Mouse (Mus musculus): ENCODE data around the gene Tmem129. TPM values are rescaled to one million over a fixed set of nuclear protein-coding genes. Genes with fewer than 3 reads are reported as not detected.
A peak's percentile ranks its signal among the peaks of the same experiment; 100 is the strongest.

Gene Tmem129
- total RNA-seq, 1 experiment from 2014 or later, result 21.5 TPM

DNA sequence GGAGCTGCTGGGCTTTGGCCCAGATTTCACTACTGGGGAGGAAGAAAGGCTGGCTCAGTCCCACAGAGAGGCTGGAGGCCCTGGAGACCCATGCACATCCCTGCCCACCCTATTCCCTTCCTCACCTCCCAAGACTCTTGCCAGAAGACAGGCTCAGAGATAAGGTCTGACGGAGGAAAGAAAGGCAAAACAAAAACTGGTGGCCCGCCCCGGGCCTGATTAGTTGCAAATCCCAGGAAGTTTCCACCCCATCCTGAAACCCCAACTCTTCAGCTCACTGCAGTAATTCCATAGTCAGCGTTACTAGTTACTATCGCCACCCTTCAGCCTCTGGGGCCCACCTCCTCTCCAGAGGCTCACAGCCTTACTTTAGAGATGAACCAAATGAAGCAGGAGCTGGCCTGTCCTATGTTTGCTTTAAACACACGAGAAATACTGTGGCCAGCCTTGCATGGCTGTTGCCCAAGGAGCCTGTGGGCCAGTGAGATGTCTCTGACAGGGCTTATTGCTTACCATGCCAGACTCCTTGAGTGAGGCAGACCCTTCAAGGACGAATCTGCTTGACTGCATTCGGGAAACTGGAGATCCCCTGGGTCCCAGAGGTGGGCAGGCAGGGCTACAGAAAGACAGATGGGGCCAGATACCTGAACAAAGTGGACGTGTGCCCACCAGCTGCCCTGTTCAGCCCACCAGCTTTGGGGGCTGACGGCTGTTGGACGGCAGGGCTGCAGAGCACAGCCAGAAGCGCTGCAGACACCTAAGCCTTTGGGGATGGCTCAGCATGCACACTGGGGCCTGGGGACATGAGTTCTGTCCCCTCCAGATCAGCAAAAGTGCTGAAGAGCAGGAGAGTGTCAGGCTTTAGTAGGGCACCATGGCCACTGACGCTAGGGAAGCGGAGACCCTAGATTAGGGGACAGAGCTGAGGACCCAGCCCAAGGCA is 30.3 kb upstream of the Tmem129 start:
- no peak for ATAC-seq (ENCODE audit: extremely low read depth, insufficient number of reproducible peaks, low FRiP score, poor library complexity, severe bottlenecking)

DNA sequence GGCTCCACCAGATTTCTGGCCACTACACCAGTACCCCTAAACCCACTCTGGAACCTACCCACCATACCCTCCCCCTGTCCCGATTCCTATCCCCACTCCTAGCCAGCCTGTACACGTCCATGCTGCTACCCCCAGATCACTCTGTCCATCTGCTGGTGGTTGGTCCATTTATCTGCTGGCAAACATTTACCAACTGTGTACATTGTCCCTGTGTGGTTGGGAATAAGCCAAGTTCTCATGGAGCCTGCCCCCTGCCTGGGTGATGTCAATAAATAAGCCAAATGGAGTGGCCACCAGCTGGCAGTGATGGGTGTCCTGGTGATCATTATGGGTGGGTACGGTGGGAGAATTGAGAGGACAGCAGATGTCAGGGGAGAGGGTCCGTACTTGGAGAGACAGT is 28.9 kb upstream of the Tmem129 start:
- no peak for ATAC-seq (ENCODE audit: extremely low read depth, insufficient number of reproducible peaks, low FRiP score, poor library complexity, severe bottlenecking)

DNA sequence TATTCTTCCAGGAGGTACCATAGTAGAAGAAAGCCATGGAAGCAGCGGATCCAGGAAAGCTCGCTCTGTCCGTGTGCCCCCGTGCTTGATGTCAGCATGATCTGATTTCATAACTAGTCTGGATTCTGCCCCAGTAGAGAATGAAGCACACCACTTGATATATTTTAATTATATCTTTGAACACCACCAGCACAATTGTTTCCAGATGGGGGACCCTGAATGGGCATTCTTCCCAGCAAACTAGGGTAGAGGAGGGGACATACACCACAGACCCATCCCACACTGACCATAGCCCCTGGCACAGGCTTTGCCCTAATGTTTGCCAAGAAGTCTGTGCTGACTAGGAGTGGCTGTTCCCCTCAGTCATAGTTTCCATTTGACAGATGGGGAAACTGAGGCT is 26.7 kb upstream of the Tmem129 start:
- ATAC-seq (ENCODE audit: extremely low read depth, insufficient number of reproducible peaks, low FRiP score, poor library complexity, severe bottlenecking), result no peak

DNA sequence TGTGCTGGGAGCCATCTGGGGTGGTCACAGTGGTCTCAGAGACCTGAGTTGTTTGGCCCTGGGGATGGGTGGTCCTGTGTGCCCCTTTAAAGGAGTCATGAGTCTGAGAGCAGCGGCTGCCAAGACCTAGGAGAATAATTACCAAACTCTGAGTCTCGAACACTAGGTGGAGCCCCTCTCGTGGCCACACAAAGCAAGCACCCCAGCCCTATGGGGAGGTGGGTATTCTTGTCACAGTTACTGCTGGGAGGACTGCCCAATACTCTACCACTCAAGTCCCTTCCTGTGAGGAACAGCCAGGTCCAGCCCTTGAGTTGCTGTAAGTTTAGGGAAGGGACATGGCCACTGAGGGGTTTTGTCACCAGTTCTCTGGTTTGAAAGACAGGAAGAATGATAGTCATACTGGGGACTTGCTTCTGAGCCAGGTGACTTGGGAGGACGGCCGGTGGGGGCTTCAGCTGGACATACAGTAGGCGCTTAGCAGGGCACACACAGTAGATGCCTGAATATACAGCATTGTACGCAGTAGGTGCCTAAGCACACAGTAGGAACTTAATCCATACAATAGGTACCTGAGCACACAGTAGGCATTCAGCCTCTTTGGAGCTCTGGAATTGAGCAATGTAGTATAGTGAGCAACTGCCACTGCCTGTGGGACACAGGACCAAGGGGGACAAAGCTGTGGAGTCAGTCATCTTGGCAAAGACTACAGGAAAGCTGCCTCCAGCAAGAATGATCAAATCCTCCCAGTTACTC is 25.9 kb upstream of the Tmem129 start:
- ATAC-seq (ENCODE audit: extremely low read depth, insufficient number of reproducible peaks, low FRiP score, poor library complexity, severe bottlenecking), result no peak

DNA sequence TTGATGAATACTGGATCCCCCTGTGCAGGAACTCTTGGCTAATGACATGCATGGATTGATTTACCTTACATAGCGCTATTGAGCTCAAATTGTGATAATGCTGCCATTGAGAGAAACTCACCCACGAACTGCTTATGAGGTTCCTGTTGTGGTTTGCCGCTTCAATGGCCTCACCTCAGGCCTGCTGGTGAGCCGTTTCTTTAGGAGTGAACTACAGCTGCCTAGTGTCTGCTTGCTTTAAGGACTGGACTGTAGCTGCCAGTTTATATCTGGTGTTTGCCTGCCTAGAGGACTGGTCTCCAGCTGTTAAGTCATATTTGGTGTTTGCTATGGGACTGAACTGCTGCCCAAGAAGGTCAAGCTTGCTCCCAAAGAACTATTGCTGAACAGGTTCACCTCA is 24.7 kb upstream of the Tmem129 start:
- no peak for ATAC-seq (ENCODE audit: extremely low read depth, insufficient number of reproducible peaks, low FRiP score, poor library complexity, severe bottlenecking)

DNA sequence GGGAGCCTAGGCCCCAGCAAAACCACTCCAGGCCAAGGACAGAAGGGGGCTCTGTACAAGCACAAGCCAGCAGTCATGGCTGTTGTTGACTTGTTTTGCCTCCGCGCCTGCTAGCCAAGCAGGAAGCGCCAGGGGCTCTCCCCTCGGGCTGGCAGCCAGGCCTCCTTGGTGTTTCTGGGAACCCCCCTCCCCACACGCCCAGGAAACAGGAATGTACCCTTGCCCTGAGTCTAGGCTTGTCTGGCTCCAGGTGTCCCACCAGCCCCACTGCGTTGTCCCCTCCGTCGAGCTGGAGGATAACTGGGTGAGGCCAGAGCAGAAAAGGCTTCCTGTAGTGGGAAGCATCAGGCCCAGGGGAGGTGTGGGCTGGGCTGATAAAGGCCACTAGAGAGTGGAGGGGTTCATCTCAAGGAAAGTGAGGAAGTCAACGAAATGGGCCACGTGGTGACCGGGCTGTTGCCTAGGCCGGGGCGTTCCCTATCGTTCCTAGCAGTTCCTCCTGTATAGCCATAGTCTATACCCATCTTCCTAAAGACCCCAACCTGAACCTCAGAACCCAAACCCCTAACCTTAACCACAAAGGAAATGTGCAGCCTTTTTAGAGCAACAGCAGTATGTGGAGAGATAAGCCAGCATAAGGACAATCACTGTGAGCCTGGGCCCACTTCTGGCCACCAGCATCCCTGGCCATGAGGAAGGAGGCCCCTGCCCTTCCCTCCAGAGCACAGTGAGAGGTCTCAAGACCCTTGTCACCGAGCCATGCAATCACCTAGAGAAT is 23.6 kb upstream of the Tmem129 start:
- no peak for ATAC-seq (ENCODE audit: extremely low read depth, insufficient number of reproducible peaks, low FRiP score, poor library complexity, severe bottlenecking)

DNA sequence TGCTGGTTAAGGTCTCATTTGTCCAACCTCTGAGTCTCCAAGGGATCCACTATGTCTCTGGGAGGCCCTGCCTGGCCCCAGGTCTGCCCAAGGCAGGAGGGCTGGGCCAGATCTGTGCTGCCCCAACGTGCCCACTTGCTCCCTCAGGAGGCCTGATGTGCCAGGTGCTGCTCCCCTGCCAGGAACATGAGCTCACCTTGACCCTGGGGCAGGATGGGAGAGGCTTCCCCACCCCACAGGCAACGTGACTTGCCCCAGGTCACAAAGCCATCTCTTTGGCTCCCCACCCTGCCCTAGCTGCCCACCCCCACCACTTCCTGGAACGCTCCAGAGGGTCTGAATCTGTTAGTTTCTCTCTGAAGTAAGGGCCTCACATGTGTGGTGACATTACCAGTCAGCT is 22.8 kb upstream of the Tmem129 start:
- no peak for ATAC-seq (ENCODE audit: extremely low read depth, insufficient number of reproducible peaks, low FRiP score, poor library complexity, severe bottlenecking)

DNA sequence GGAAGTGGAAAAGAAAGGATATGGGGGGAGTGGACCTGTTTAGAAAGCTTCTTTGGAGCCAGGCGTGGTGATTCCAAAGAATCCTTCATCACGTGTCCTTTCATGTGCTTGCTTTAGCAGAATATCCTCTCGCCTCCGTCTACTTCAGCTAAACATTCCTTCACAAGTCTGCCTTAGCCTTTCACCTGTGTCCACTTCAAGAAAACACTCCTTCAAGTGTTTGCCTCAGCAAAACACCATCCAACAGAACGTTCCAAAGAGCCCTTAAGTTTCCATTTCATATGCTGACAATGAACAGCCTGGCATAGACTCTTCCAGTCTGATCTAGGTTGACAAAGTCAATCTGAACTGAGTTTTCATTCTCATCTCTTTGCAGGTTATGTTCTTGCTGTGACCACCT is 20.0 kb upstream of the Tmem129 start:
- no peak for ATAC-seq (ENCODE audit: extremely low read depth, insufficient number of reproducible peaks, low FRiP score, poor library complexity, severe bottlenecking)

DNA sequence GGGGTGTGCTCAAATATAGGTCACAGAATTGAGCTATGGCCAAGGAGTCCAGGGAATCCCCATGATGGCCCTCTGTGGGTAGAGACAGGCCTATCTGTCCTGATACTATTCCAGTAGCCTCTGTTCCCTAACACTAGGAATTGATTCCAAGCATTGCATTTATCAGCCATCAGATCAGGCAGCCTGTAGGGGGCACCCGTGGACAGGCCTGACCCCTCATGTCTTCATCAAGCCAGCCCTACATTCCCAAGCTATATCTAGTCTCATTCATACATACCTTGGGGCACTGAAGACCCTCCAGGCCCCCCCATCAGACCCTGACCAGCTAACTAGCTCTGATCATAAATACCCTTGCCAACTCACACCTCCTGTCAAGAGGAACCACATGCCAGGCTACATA is 17.7 kb upstream of the Tmem129 start:
- no peak for ATAC-seq (ENCODE audit: extremely low read depth, insufficient number of reproducible peaks, low FRiP score, poor library complexity, severe bottlenecking)

DNA sequence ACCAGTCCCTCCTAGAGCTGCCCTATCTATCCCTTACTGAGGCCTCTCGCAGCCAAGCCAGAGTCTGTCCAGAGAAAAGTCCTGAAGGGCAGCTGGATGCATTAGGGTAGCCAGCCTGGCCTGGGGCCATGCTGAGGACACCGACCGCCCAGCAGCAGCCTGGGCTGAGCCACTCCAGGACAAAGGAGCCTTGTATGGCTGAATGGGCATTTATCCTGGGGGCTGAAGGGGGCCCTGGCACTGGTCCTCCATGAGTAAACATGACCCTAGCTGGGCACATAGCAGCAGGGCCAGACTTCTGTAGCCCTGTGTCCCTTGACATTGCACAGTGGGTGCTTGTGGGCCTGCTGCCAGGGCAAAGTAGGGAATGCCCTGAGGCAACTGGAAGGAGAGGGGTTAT is 16.2 kb upstream of the Tmem129 start:
- ATAC-seq (ENCODE audit: extremely low read depth, insufficient number of reproducible peaks, low FRiP score, poor library complexity, severe bottlenecking), result no peak

DNA sequence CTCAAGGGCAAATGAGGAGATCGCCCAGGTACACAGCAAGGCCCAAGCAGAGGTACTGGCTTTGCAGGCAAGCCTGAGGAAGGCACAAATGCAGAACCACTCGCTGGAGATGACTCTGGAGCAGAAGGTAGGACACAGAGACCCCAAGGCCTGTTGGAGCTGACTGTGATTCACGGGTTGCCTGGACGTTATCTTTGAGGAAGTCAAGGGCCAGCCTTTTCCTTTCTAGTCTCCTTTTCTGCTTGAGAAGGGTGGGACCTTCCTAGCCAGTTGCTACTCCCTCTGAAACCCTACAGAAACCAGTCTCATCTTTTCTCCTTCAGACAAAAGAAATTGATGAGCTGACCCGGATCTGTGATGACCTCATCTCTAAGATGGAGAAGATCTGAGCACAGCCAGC is 13.4 kb upstream of the Tmem129 start:
- no peak for ATAC-seq (ENCODE audit: extremely low read depth, insufficient number of reproducible peaks, low FRiP score, poor library complexity, severe bottlenecking)

DNA sequence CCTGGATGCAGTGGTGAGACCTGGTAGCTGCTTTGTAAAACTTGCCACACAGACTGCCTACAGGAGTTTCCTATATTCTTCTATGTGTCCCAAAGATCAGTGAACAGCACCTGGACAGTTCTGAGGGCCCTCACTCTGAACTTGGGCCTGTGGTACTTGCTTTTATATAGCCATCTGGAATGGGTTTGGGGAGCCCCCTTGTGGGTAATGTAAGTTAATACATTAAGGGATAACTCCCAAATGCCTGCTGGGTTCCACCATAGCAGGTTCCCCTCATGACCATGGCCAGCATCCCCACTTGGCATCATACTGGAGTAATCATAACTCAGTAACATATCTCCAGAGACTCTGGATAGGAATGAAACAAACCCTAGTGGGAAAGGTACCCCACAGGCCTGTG is 10.0 kb upstream of the Tmem129 start:
- 0 out of 2 replicates have a peak, but pooled peaks have one; percentile 44 for ATAC-seq (ENCODE audit: extremely low read depth, insufficient number of reproducible peaks, low FRiP score, poor library complexity, severe bottlenecking)

DNA sequence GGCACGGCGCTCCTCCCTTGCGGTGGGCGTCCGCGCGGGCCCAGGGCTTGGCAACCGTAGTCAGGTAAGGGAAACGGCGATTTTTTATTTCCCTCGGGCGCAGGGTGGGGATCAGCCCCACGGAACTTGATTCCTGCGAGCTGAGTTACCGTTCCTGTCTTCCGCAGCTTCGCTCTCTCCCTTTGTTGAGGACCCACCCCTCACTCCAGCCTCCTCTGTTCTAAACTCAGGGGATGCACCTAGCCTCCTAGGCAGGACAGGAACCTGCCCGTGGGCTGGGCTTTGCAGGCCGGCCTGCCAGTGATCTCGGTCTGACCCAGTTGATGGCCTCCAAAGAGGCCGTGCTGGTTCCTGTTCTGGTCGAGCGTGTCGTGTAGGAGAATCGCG is 441 bp upstream of the Tmem129 start:
- no peak for ATAC-seq (ENCODE audit: extremely low read depth, insufficient number of reproducible peaks, low FRiP score, poor library complexity, severe bottlenecking)

DNA sequence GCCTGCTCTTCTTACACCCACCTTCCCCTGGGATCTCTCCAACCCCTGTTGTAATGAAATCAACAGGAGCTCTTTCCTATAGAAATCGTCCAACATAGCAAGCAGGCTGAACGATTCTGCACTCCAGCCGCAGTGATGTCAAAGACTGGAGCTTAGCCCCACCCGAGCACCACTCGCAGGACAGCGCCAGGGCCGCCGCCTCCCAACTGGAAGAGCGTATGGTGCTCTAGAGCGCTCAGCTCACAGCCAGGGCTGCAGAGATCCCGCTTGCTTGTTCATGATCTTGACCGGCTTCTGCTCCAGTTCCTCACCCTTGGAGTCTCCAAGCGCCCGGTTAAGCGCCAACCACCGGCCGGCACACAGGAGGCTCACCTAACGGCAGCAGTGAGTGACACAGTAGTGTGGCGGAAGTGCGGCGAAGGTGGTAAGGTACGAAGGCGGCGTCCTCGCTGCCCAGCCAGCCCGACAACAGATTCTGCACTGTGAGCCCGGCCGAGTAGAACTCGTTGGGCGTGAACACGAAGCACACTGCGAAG is 897 bp downstream of the Tmem129 start:
- ATAC-seq (ENCODE audit: extremely low read depth, insufficient number of reproducible peaks, low FRiP score, poor library complexity, severe bottlenecking), result no peak

DNA sequence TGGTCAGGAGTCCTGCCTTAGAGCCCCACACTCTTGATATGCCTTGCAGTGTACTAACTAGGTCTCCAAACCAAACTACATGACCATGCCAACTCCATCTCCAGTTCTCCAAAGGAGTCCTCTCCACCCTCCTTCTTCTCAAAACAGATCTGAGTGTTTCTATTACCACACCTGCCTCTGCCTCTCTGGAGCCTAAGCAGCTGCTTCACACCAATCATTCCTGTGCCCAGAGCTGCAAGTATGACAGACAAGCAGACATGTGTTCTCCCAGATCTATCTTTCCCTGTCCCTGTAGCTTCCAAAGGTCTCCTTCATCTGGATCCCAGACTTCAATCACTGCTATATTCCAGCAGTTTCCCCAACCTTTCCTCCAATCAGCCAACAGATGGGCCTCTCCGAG is 1.5 kb downstream of the Tmem129 start:
- no peak for ATAC-seq (ENCODE audit: extremely low read depth, insufficient number of reproducible peaks, low FRiP score, poor library complexity, severe bottlenecking)

DNA sequence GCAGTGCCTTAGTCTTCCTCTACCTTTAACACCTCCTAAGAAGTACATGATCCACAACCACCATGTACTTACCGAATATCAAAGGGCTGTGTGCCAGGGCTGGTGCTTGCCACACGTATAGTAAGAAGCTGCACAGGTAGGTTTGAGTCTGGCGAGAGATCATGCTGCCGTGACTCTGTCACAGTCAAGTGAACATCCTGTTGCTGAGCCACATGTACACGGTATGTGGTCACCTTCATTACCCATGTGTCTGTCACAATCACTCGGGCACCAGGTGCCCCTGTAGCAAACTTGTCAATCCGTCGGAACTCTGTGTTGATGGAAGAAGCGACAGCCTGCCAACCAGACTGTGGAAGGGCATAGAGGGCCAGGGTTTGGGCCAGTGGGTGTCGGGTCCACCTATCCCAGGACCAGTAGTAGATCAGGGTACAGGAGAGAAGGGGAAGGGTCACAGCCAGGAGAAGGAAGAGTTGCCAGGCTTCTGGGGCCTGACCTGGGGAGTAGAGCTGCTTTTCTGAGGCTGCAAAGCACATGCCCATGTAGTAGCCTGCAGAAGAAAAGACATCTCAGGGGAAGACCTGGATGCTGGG is 2.9 kb downstream of the Tmem129 start:
- ATAC-seq (ENCODE audit: extremely low read depth, insufficient number of reproducible peaks, low FRiP score, poor library complexity, severe bottlenecking), result no peak

DNA sequence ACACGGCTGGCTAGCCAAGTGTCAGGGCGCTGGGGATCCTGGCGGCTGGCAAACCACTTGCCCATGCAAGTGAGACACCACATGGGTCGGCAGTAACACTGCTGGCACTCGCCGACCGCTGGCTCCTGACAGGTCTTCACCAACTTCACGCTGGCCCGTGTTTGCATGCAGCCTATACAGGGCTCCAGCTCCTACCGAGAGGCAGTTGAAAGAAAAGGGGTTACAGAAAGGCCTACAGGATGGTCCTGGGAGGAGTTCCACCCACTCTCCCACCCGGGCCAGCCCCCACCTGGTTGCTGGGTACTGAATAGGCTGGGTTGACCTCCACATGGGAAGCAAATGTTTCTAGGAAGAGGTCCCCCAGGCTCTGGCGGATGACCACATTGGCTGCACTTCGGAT is 3.8 kb downstream of the Tmem129 start:
- ATAC-seq (ENCODE audit: extremely low read depth, insufficient number of reproducible peaks, low FRiP score, poor library complexity, severe bottlenecking), result no peak

DNA sequence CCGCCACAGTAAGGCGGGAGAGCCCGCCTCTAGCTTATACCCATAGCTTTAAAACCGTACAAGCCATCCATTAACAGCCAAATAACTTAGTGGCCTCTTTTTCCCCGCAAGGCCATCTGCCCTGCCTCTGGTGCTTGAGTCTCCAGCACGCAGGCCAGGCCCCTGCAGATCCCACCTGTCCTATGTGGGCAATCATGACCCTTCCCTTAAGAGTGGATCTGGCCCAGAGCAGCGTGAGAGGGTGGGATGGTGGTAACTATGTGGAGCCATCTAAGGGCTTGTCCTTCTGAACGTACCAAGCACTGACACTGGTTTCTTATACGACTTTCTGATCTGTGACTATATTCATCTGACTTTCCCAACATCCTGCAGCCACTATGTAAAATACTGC is 5.4 kb downstream of the Tmem129 start:
- no peak for ATAC-seq (ENCODE audit: extremely low read depth, insufficient number of reproducible peaks, low FRiP score, poor library complexity, severe bottlenecking)

Measured in neutrophil, adult 5-6 weeks (primary cell).